Mouse (Mus musculus) kidney, embryonic 16.5 days (tissue): ENCODE results near the gene Gm11213. TPM values are rescaled to one million over a fixed set of nuclear protein-coding genes. Genes with fewer than 3 reads are reported as not detected.
A peak's percentile ranks its signal among the peaks of the same experiment; 100 is the strongest.

Source experiments
- ATAC-seq: fragments of 200-750 bp; cut with Nextera tagmentation; 2 replicates; pipeline ENCODE4 v1.8.0; 2017; ENCODE audit warnings: moderate TSS enrichment; ENCODE audit not compliant: low FRiP score, low TSS enrichment
- H3K27ac ChIP-seq: fragments of 300-500 bp; sonication (generic); 2 replicates; pipeline ENCODE4 v1.5.1; 2014; ENCODE audit warnings: low read length
- H3K27me3 ChIP-seq: fragments of 300-500 bp; sonication (generic); 2 replicates; pipeline ENCODE4 v1.6.1; 2014; ENCODE audit warnings: low read length, control low read depth, mixed read lengths; ENCODE audit not compliant: insufficient read depth
- H3K36me3 ChIP-seq: fragments of 300-500 bp; sonication (generic); 2 replicates; pipeline ENCODE4 v1.6.1; 2014; ENCODE audit warnings: low read length, control low read depth, mixed read lengths; ENCODE audit not compliant: insufficient read depth
- H3K4me1 ChIP-seq: fragments of 300-500 bp; sonication (generic); 2 replicates; pipeline ENCODE4 v1.6.1; 2014; ENCODE audit warnings: low read length, control low read depth, mixed read lengths; ENCODE audit not compliant: insufficient read depth
- H3K4me2 ChIP-seq: fragments of 300-500 bp; sonication (generic); replicated peaks from 2 replicates; pipeline ENCODE4 v1.6.1; 2014; ENCODE audit warnings: low read depth, low read length
- H3K4me3 ChIP-seq: fragments of 300-500 bp; sonication (generic); 2 replicates; pipeline ENCODE4 v1.5.1; 2014; ENCODE audit warnings: mild to moderate bottlenecking, low read length
- H3K9ac ChIP-seq: fragments of 300-500 bp; sonication (generic); replicated peaks from 2 replicates; pipeline ENCODE4 v1.6.1; 2014; ENCODE audit warnings: low read length
- H3K9me3 ChIP-seq: fragments of 300-500 bp; sonication (generic); 2 replicates; pipeline ENCODE4 v1.6.1; 2016; ENCODE audit warnings: low read length, control low read depth
- WGBS: fragments of 180-500 bp; shearing (Covaris S2); extraction: QIAGEN DNeasy Blood & Tissue Kit; methylation state at CpG from one replicate; pipeline ENCODE4 v1.1.7; 2014; 5-methylcytosine and 5-hydroxymethylcytosine counted together
- polyA plus RNA-seq: library from polyadenylated mRNA; unstranded; fragments of >200 nt; fragmentation: Nextera tagmentation; extraction: Ambion mirVana; gene quantifications from 2 replicates; pipeline ENCODE4 v1.2.1, GENCODE M21; 2015

Gm11213 gene
- polyA plus RNA-seq, 1 experiment from 2014 or later, result not detected

- H3K4me3 ChIP-seq, result no peak overlapping the region
- no peaks in the 10 kb centered on the region for H3K9me3 ChIP-seq
- ATAC-seq, result no peak
- no peak overlapping the region for H3K9ac ChIP-seq
- H3K27me3 ChIP-seq, result no peaks in the 10 kb centered on the region
- WGBS, result 64% methylated on average over 7 of the region's 7 CpGs
- H3K36me3 ChIP-seq, result no peaks in the 10 kb centered on the region
- H3K27ac ChIP-seq, result no peak overlapping the region
- no peak overlapping the region for H3K4me2 ChIP-seq
- no peaks in the 10 kb centered on the region for H3K4me1 ChIP-seq
Observed at GRCm38 (mm10) chr4:63608391-63608790, 3.3 kb upstream of the Gm11213 start.

- no peak for ATAC-seq
- Histone ChIP-seq H3K4me2 (no peak overlapping the region), H3K9ac (no peak overlapping the region), H3K36me3 (no peaks in the 10 kb centered on the region), H3K9me3 (no peaks in the 10 kb centered on the region), H3K4me1 (no peaks in the 10 kb centered on the region), H3K4me3 (no peak overlapping the region), H3K27me3 (no peaks in the 10 kb centered on the region), H3K27ac (no peak overlapping the region)
- 80% methylated on average over 1 of the region's 1 CpGs for WGBS
Observed at GRCm38 (mm10) chr4:63605968-63606367, 907 bp upstream of the Gm11213 start.

GRCm38 (mm10) chr4:63605545-63605944 is 484 bp upstream of the Gm11213 start:
- Histone ChIP-seq H3K9ac (no peak overlapping the region), H3K27me3 (no peaks in the 10 kb centered on the region), H3K4me2 (no peak overlapping the region), H3K27ac (no peak overlapping the region), H3K9me3 (no peaks in the 10 kb centered on the region), H3K4me3 (no peak overlapping the region), H3K36me3 (no peaks in the 10 kb centered on the region), H3K4me1 (no peaks in the 10 kb centered on the region)
- ATAC-seq, result no peak
- WGBS, result 92% methylated on average over 3 of the region's 3 CpGs

GRCm38 (mm10) chr4:63601263-63601662 is 3.8 kb downstream of the Gm11213 start:
- Histone ChIP-seq H3K4me1 (no peaks in the 10 kb centered on the region), H3K27ac (no peak overlapping the region), H3K9ac (no peak overlapping the region), H3K27me3 (no peaks in the 10 kb centered on the region), H3K4me2 (no peak overlapping the region), H3K36me3 (no peaks in the 10 kb centered on the region), H3K9me3 (no peaks in the 10 kb centered on the region), H3K4me3 (no peak overlapping the region)
- no peak for ATAC-seq

- no peak overlapping the region for H3K9ac ChIP-seq
- no peaks in the 10 kb centered on the region for H3K27me3 ChIP-seq
- H3K4me3 ChIP-seq, result no peak overlapping the region
- H3K4me1 ChIP-seq, result no peaks in the 10 kb centered on the region
- no peak overlapping the region for H3K4me2 ChIP-seq
- no peak overlapping the region for H3K27ac ChIP-seq
- H3K9me3 ChIP-seq, result no peaks in the 10 kb centered on the region
- H3K36me3 ChIP-seq, result no peaks in the 10 kb centered on the region
- ATAC-seq, result no peak
- 71% methylated on average over 6 of the region's 6 CpGs for WGBS
Observed at GRCm38 (mm10) chr4:63600786-63601185, 4.3 kb downstream of the Gm11213 start.

- Histone ChIP-seq H3K27me3 (no peaks in the 10 kb centered on the region), H3K9ac (no peak overlapping the region), H3K27ac (no peak overlapping the region), H3K4me2 (no peak overlapping the region), H3K4me1 (peaks cover 5% of the 10 kb centered on the region), H3K4me3 (no peak overlapping the region), H3K9me3 (no peaks in the 10 kb centered on the region), H3K36me3 (no peaks in the 10 kb centered on the region)
- WGBS, result 96% methylated on average over 4 of the region's 4 CpGs
- no peak for ATAC-seq
Observed at GRCm38 (mm10) chr4:63596010-63596409, 9.1 kb downstream of the Gm11213 start.

GRCm38 (mm10) chr4:63595259-63595658 is 9.8 kb downstream of the Gm11213 start:
- H3K36me3 ChIP-seq, result no peaks in the 10 kb centered on the region
- H3K4me1 ChIP-seq, result peaks cover 5% of the 10 kb centered on the region
- no peak overlapping the region for H3K4me3 ChIP-seq
- no peaks in the 10 kb centered on the region for H3K9me3 ChIP-seq
- H3K4me2 ChIP-seq, result no peak overlapping the region
- no peak for ATAC-seq
- no peak overlapping the region for H3K27ac ChIP-seq
- no peak overlapping the region for H3K9ac ChIP-seq
- no peaks in the 10 kb centered on the region for H3K27me3 ChIP-seq
- 58% methylated on average over 10 of the region's 10 CpGs for WGBS

GRCm38 (mm10) chr4:63594459-63595110 is 10.5 kb downstream of the Gm11213 start:
- WGBS, result 53% methylated on average over 5 of the region's 5 CpGs
- Histone ChIP-seq H3K4me1 (peaks cover 5% of the 10 kb centered on the region), H3K9me3 (no peaks in the 10 kb centered on the region), H3K27me3 (no peaks in the 10 kb centered on the region), H3K36me3 (no peaks in the 10 kb centered on the region), H3K4me2 (no peak overlapping the region), H3K9ac (no peak overlapping the region), H3K27ac (0 out of 2 replicates have a peak overlapping the region, but pooled peaks have one; percentile 15), H3K4me3 (no peak overlapping the region)
- ATAC-seq, result no peak

GRCm38 (mm10) chr4:63590538-63590937 is 14.5 kb downstream of the Gm11213 start:
- Histone ChIP-seq H3K36me3 (no peaks in the 10 kb centered on the region), H3K9ac (no peak overlapping the region), H3K4me1 (peaks cover 5% of the 10 kb centered on the region), H3K4me3 (no peak overlapping the region), H3K27ac (no peak overlapping the region), H3K27me3 (no peaks in the 10 kb centered on the region), H3K4me2 (no peak overlapping the region), H3K9me3 (no peaks in the 10 kb centered on the region)
- WGBS, result 68% methylated on average over 4 of the region's 4 CpGs
- ATAC-seq, result no peak

- WGBS, result 85% methylated on average over 7 of the region's 7 CpGs
- no peak for ATAC-seq
- H3K27ac ChIP-seq, result no peak overlapping the region
Observed at GRCm38 (mm10) chr4:63589987-63590386, 15.1 kb downstream of the Gm11213 start.

More at GRCm38 (mm10) chr4:63589987-63590386, 15.1 kb downstream of the Gm11213 start:
- Histone ChIP-seq H3K27me3 (no peaks in the 10 kb centered on the region), H3K4me3 (no peak overlapping the region), H3K4me2 (no peak overlapping the region), H3K4me1 (peaks cover 3% of the 10 kb centered on the region; the same call in 1 of the 2 replicates), H3K9ac (no peak overlapping the region), H3K9me3 (no peaks in the 10 kb centered on the region), H3K36me3 (no peaks in the 10 kb centered on the region)
